Mouse (Mus musculus): Measurements from ENCODE around the gene Ppat. TPM values are rescaled to one million over a fixed set of nuclear protein-coding genes. Genes with fewer than 3 reads are reported as not detected.

Ppat gene
- total and polyA plus RNA-seq, 3 experiments = 65.8 to 156 (median 118) TPM

GRCm38 (mm10) chr5:76952112-76953040 lies 998 bp upstream of the Ppat start:
- Histone ChIP-seq H3K9ac (ENCODE audit: insufficient read depth, low read depth) (peak overlapping the region; percentile 62), H3K27ac (ENCODE audit: insufficient read depth, low read depth) (no peak overlapping the region), H3K4me3 (replicated peaks in 1 of 3; ENCODE audit: low read depth in 2 of 3, low read length in 2 of 3, poor library complexity in 1 of 3) (peak overlapping the region; percentile 71 to 97 (median 72)), H3K4me2 (ENCODE audit: insufficient read depth, low read depth, poor library complexity, severe bottlenecking) (peak overlapping the region; percentile 96), H3K4me1 (ENCODE audit: control insufficient read depth in 1 of 2, insufficient read depth in 2 of 2) (peaks cover 6 to 50% of the 10 kb centered on the region in 2 experiments; a peak in 3 of 4 replicates), H3K36me3 (replicated peaks in 1 of 2; ENCODE audit: control insufficient read depth in 1 of 2, insufficient read depth in 1 of 2, low read length in 1 of 2) (peaks cover 12 to 43% of the 10 kb centered on the region in 2 experiments), H3K79me2 (replicated peaks; ENCODE audit: control insufficient read depth, extremely low read depth, insufficient read depth, poor library complexity, severe bottlenecking) (peaks cover 76% of the 10 kb centered on the region), H3K27me3 (replicated peaks) (no peaks in the 10 kb centered on the region), H3K9me3 (replicated peaks; ENCODE audit: low read length) (no peaks in the 10 kb centered on the region)
- dilution Hi-C loops (cut with MboI; ENCODE audit: extremely low pct_ligation_motif_present, extremely low pct_unique_long_range_greater_than_20kb, low sequenced_read_pairs) = no loop called here
- DNase-seq (ENCODE audit: extremely low read depth) = peak; percentile 42
- in situ Hi-C loops (cut with MboI; ENCODE audit: low pct_ligation_motif_present, low pct_unique_long_range_greater_than_20kb, low sequenced_read_pairs) = loop anchor here (5.0 kb wide), 1 partner anchor 40 kb away; no protein-coding TSS in a partner anchor
- no peak for TF ChIP-seq TBP (conservative IDR thresholded peaks at IDR 0.05; ENCODE audit: low read depth, low read length)
- TF ChIP-seq CTCF (conservative IDR thresholded peaks at IDR 0.05 in 1 of 2, IDR thresholded peaks at IDR 0.05 in 1 of 2; ENCODE audit: low read depth in 2 of 2, low read length in 2 of 2) = no peak
- no peak for TF ChIP-seq IRF4 (IDR thresholded peaks at IDR 0.05; ENCODE audit: low read depth, low read length)
- TF ChIP-seq MYC (IDR thresholded peaks at IDR 0.05; ENCODE audit: low read depth, low read length) = no peak
- TF ChIP-seq POLR2AphosphoS2 (IDR thresholded peaks at IDR 0.05; ENCODE audit: low read depth, low read length) = 0 out of 2 replicates have a peak, but pooled peaks have one; percentile 9
- no peak for TF ChIP-seq CHD2 (IDR thresholded peaks at IDR 0.05; ENCODE audit: low read length)
- no peak for TF ChIP-seq ZC3H11A (IDR thresholded peaks at IDR 0.05; ENCODE audit: low read depth, low read length)
- no peak for TF ChIP-seq ZNF384 (IDR thresholded peaks at IDR 0.05; ENCODE audit: low read depth, low read length)
- no peak for TF ChIP-seq MXI1 (IDR thresholded peaks at IDR 0.05; ENCODE audit: low read depth, low read length)
- no peak for TF ChIP-seq USF1 (IDR thresholded peaks at IDR 0.05; ENCODE audit: low read depth, low read length)
- peak; percentile 74 for TF ChIP-seq CHD1 (IDR thresholded peaks at IDR 0.05; ENCODE audit: low read depth, low read length)

GRCm38 (mm10) chr5:76950343-76951105 lies 854 bp downstream of the Ppat start:
- DNase-seq (ENCODE audit: extremely low read depth) = no peak
- H3K4me1 ChIP-seq (ENCODE audit: control insufficient read depth in 1 of 2, insufficient read depth in 2 of 2) = peaks cover 14 to 54% of the 10 kb centered on the region in 2 experiments; a peak in 3 of 4 replicates
- peak overlapping the region; percentile 72 to 97 (median 94) for H3K4me3 ChIP-seq (replicated peaks in 1 of 3; ENCODE audit: low read depth in 2 of 3, low read length in 2 of 3, poor library complexity in 1 of 3)
- no peak for TF ChIP-seq CHD1 (IDR thresholded peaks at IDR 0.05; ENCODE audit: low read depth, low read length)
- 0 out of 2 replicates have a peak, but pooled peaks have one; percentile 89 for TF ChIP-seq MYC (IDR thresholded peaks at IDR 0.05; ENCODE audit: low read depth, low read length)
- H3K27me3 ChIP-seq (replicated peaks) = no peaks in the 10 kb centered on the region
- H3K36me3 ChIP-seq (replicated peaks in 1 of 2; ENCODE audit: control insufficient read depth in 1 of 2, insufficient read depth in 1 of 2, low read length in 1 of 2) = peaks cover 3 to 46% of the 10 kb centered on the region in 2 experiments
- peaks cover 88% of the 10 kb centered on the region for H3K79me2 ChIP-seq (replicated peaks; ENCODE audit: control insufficient read depth, extremely low read depth, insufficient read depth, poor library complexity, severe bottlenecking)
- H3K4me2 ChIP-seq (ENCODE audit: insufficient read depth, low read depth, poor library complexity, severe bottlenecking) = peak overlapping the region; percentile 88
- peak overlapping the region; percentile 64 for H3K27ac ChIP-seq (ENCODE audit: insufficient read depth, low read depth)
- in situ Hi-C loops (cut with MboI; ENCODE audit: low pct_ligation_motif_present, low pct_unique_long_range_greater_than_20kb, low sequenced_read_pairs) = loop anchor here (5.0 kb wide), 1 partner anchor 38 kb away; no protein-coding TSS in a partner anchor
- H3K9ac ChIP-seq (ENCODE audit: insufficient read depth, low read depth) = peak overlapping the region; percentile 82
- dilution Hi-C loops (cut with MboI; ENCODE audit: extremely low pct_ligation_motif_present, extremely low pct_unique_long_range_greater_than_20kb, low sequenced_read_pairs) = no loop called here
- no peaks in the 10 kb centered on the region for H3K9me3 ChIP-seq (replicated peaks; ENCODE audit: low read length)
